Mouse (Mus musculus): ENCODE data around the gene Icam1. TPM values are rescaled to one million over a fixed set of nuclear protein-coding genes. Genes with fewer than 3 reads are reported as not detected.

Gene Icam1
- polyA plus RNA-seq, 1 experiment from 2014 or later: 12.3 TPM

- H3K36me3 ChIP-seq (ENCODE audit: insufficient read depth, low read length): no peaks in the 10 kb centered on the region
- no peaks in the 10 kb centered on the region for H3K9me3 ChIP-seq (replicated peaks; ENCODE audit: low read length)
- no peak overlapping the region for H3K9ac ChIP-seq (ENCODE audit: low read depth, low read length)
- DNase-seq (ENCODE audit: low spot score) (no peak), ATAC-seq (replicated peaks; ENCODE audit: low FRiP score, low read depth) (no peak)
- H3K27me3 ChIP-seq (ENCODE audit: insufficient read depth, low read length): no peaks in the 10 kb centered on the region
- TF ChIP-seq CTCF (IDR thresholded peaks at IDR 0.05; ENCODE audit: low read depth): no peak
- WGBS: 45% methylated on average over 5 of the region's 5 CpGs
- H3K4me2 ChIP-seq (ENCODE audit: low read length): no peak overlapping the region
- H3K27ac ChIP-seq: no peak overlapping the region
- H3K4me3 ChIP-seq (replicated peaks; ENCODE audit: low read depth, low read length): no peak overlapping the region
- peaks cover 16% of the 10 kb centered on the region for H3K4me1 ChIP-seq (replicated peaks; ENCODE audit: insufficient read depth, low read length)
Observed at GRCm38 (mm10) chr9:20979181-20979580, 36.6 kb upstream of the Icam1 start.

DNA sequence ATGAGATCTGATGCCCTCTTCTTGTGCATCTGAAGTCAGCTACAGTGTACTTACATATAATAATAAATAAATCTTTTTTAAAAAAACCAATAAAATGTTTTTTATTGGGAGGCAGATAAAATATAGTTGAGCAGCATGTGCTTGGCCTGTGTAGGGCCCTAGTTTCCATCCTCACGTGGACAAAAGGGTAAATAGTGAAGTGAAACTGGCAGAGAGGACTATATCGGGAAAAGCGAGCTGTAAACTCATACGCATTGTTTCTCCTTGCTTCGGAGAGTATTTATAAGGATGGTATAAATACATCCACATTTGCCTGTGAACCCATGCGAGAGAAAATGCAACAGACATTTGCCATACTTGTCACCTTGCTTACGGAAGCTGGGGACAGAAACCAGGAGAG, 36.0 kb upstream of the Icam1 start:
- Histone ChIP-seq H3K9ac (ENCODE audit: low read depth, low read length) (no peak overlapping the region), H3K9me3 (replicated peaks; ENCODE audit: low read length) (no peaks in the 10 kb centered on the region), H3K4me2 (ENCODE audit: low read length) (no peak overlapping the region), H3K27me3 (ENCODE audit: insufficient read depth, low read length) (no peaks in the 10 kb centered on the region), H3K36me3 (ENCODE audit: insufficient read depth, low read length) (no peaks in the 10 kb centered on the region), H3K27ac (no peak overlapping the region), H3K4me3 (replicated peaks; ENCODE audit: low read depth, low read length) (no peak overlapping the region), H3K4me1 (replicated peaks; ENCODE audit: insufficient read depth, low read length) (peaks cover 14% of the 10 kb centered on the region)
- ATAC-seq (replicated peaks; ENCODE audit: low FRiP score, low read depth): no peak
- WGBS: 89% methylated on average over 7 of the region's 7 CpGs
- TF ChIP-seq CTCF (IDR thresholded peaks at IDR 0.05; ENCODE audit: low read depth): no peak
- DNase-seq (ENCODE audit: low spot score): no peak

DNA sequence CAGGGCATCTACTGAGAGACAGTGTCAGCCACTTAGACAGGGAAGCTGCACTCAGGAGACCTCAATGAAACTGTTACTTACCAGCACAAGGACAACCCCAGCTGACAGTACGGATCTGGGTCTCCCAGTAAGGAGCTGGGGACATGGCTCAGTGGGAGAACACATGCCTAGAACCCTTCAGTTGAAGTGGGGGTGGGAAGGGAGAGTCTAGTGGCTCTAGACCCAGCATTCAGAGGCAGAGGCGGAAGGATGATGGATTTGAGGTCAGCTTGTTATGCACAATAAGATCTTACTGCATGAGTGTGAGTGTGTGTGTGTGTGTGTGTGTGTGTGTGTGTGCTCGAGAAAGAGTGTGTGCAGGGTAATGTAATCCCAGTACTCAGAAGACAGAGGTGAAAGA, 33.6 kb upstream of the Icam1 start:
- no peaks in the 10 kb centered on the region for H3K9me3 ChIP-seq (replicated peaks; ENCODE audit: low read length)
- H3K27ac ChIP-seq: no peak overlapping the region
- peaks cover 4% of the 10 kb centered on the region; the same call in 1 of the 2 replicates for H3K4me1 ChIP-seq (replicated peaks; ENCODE audit: insufficient read depth, low read length)
- no peaks in the 10 kb centered on the region for H3K27me3 ChIP-seq (ENCODE audit: insufficient read depth, low read length)
- ATAC-seq (replicated peaks; ENCODE audit: low FRiP score, low read depth) (no peak), DNase-seq (ENCODE audit: low spot score) (no peak)
- no peak overlapping the region for H3K4me3 ChIP-seq (replicated peaks; ENCODE audit: low read depth, low read length)
- no peak overlapping the region for H3K9ac ChIP-seq (ENCODE audit: low read depth, low read length)
- no peak for TF ChIP-seq CTCF (IDR thresholded peaks at IDR 0.05; ENCODE audit: low read depth)
- WGBS: 67% methylated on average over 3 of the region's 3 CpGs
- no peaks in the 10 kb centered on the region for H3K36me3 ChIP-seq (ENCODE audit: insufficient read depth, low read length)
- no peak overlapping the region for H3K4me2 ChIP-seq (ENCODE audit: low read length)

DNA sequence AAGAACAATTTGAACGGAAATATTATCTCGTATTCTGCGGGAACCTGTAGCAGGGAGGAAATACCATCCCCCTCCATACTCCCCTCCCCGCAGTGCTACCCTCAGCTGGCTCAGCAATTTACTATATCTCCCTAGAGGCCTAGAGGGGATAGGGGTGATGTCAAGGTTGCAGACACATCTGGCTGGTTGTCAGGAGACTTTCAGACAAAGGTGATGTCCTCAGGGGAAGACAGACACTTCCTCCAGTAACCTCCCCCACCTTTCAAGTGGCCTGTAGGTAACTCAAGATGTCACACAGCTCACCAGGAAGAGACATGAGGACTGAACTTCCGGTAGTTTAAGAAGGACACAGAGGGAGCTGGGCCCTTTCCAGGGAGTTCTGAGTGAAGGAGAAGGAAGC, 32.6 kb upstream of the Icam1 start:
- 7% methylated on average over 5 of the region's 5 CpGs for WGBS
- no peak overlapping the region for H3K9ac ChIP-seq (ENCODE audit: low read depth, low read length)
- no peaks in the 10 kb centered on the region for H3K9me3 ChIP-seq (replicated peaks; ENCODE audit: low read length)
- H3K4me2 ChIP-seq (ENCODE audit: low read length): no peak overlapping the region
- ATAC-seq (replicated peaks; ENCODE audit: low FRiP score, low read depth) (no peak), DNase-seq (ENCODE audit: low spot score) (no peak)
- H3K27ac ChIP-seq: no peak overlapping the region
- no peaks in the 10 kb centered on the region for H3K27me3 ChIP-seq (ENCODE audit: insufficient read depth, low read length)
- no peak for TF ChIP-seq CTCF (IDR thresholded peaks at IDR 0.05; ENCODE audit: low read depth)
- 0 out of 2 replicates have a peak, but pooled peaks cover 4% of the 10 kb centered on the region for H3K4me1 ChIP-seq (replicated peaks; ENCODE audit: insufficient read depth, low read length)
- no peak overlapping the region for H3K4me3 ChIP-seq (replicated peaks; ENCODE audit: low read depth, low read length)
- no peaks in the 10 kb centered on the region for H3K36me3 ChIP-seq (ENCODE audit: insufficient read depth, low read length)

DNA sequence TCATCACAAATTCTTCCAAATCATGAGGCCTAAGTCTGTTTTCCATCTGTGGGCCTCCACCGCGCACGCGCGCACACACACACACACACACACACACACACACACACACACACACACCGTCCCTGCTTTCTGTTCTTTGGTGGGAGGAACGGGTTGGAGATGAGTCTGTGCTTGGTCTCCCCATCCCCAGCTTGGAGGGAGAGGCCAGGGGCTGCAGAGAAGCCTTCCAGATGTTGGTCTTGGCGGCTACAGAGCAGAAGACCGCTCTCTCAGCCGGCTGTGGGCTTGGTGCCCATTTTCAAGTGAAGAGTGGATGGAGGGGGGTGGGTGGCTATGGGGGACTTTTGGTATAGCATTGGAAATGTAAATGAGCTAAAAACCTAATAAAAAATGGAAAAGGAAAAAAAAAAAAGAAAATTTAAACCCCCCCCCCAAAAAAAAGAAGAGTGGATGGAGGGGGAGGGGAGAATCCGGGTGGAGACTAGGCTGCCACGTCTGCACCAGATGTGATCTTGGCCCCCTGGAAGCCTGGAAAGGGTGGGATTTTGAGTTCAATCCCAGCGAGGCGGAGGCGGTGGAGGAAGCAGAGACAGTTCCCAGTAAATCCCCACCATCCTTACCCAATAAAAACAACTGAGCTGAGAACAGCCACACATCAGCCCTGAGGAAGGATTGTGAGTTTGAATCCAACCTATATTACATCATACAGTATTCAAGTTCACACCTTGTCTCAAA, 28.7 kb upstream of the Icam1 start:
- Histone ChIP-seq H3K9ac (ENCODE audit: low read depth, low read length) (no peak overlapping the region), H3K36me3 (ENCODE audit: insufficient read depth, low read length) (no peaks in the 10 kb centered on the region), H3K4me3 (replicated peaks; ENCODE audit: low read depth, low read length) (no peak overlapping the region), H3K27ac (no peak overlapping the region), H3K4me2 (ENCODE audit: low read length) (no peak overlapping the region), H3K9me3 (replicated peaks; ENCODE audit: low read length) (no peaks in the 10 kb centered on the region), H3K4me1 (replicated peaks; ENCODE audit: insufficient read depth, low read length) (0 out of 2 replicates have a peak, but pooled peaks cover 7% of the 10 kb centered on the region), H3K27me3 (ENCODE audit: insufficient read depth, low read length) (no peaks in the 10 kb centered on the region)
- TF ChIP-seq CTCF (IDR thresholded peaks at IDR 0.05; ENCODE audit: low read depth): no peak
- DNase-seq (ENCODE audit: low spot score): peak; percentile 82
- no peak for ATAC-seq (replicated peaks; ENCODE audit: low FRiP score, low read depth)
- WGBS: 53% methylated on average over 15 of the region's 15 CpGs

DNA sequence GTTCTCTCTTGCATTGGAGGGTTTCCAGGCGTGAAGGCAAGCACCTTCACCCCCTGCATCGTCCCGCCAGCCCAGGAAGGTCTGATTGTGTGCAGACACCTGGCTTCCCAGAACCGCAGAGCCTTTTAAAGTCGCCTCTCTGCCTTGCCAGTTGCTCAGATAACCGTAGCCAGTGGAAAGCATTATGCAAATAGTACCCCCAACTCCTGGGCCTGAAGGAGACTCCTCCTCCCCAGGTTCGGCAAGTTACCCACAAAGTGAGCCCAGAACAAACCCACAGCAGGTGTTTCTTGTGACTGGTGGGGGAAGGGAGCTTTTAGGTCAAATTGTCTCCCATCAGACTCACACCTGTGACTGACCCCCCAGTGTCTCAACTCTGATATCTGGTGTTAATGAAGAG, 27.8 kb upstream of the Icam1 start:
- no peak overlapping the region for H3K9ac ChIP-seq (ENCODE audit: low read depth, low read length)
- no peak for TF ChIP-seq CTCF (IDR thresholded peaks at IDR 0.05; ENCODE audit: low read depth)
- 23% methylated on average over 7 of the region's 7 CpGs for WGBS
- no peaks in the 10 kb centered on the region for H3K36me3 ChIP-seq (ENCODE audit: insufficient read depth, low read length)
- no peaks in the 10 kb centered on the region for H3K27me3 ChIP-seq (ENCODE audit: insufficient read depth, low read length)
- ATAC-seq (replicated peaks; ENCODE audit: low FRiP score, low read depth): no peak
- 0 out of 2 replicates have a peak, but pooled peaks cover 7% of the 10 kb centered on the region for H3K4me1 ChIP-seq (replicated peaks; ENCODE audit: insufficient read depth, low read length)
- H3K9me3 ChIP-seq (replicated peaks; ENCODE audit: low read length): no peaks in the 10 kb centered on the region
- H3K4me3 ChIP-seq (replicated peaks; ENCODE audit: low read depth, low read length): no peak overlapping the region
- H3K27ac ChIP-seq: no peak overlapping the region
- DNase-seq (ENCODE audit: low spot score): no peak
- no peak overlapping the region for H3K4me2 ChIP-seq (ENCODE audit: low read length)
